Mouse (Mus musculus) heart, embryonic 14.5 days (tissue): ENCODE data around the gene 4930447C04Rik. TPM values are rescaled to one million over a fixed set of nuclear protein-coding genes. Genes with fewer than 3 reads are reported as not detected.
A peak's percentile ranks its signal among the peaks of the same experiment; 100 is the strongest.

Experiments used
- ATAC-seq: fragments of 200-750 bp; cut with Nextera tagmentation; 2 replicates; pipeline ENCODE4 v1.8.0; 2017; ENCODE audit warnings: low read depth, moderate TSS enrichment; ENCODE audit not compliant: insufficient number of reproducible peaks, insufficient read depth, low FRiP score
- H3K27ac ChIP-seq, 2 experiments: fragments of 200-500 bp in 1 of 2; fragments of 300-500 bp in 1 of 2; sonication (generic) in 1 of 2; replicated peaks in 1 of 2; 2 replicates each; pipeline ENCODE4 v1.5.1; 2012 to 2014; ENCODE audit warnings: low read depth in 2 of 2, low read length in 2 of 2, control low read depth in 1 of 2, mild to moderate bottlenecking in 1 of 2, mixed read lengths in 1 of 2; ENCODE audit not compliant: control insufficient read depth in 1 of 2, insufficient read depth in 1 of 2
- H3K27me3 ChIP-seq: fragments of 300-500 bp; sonication (generic); 2 replicates; pipeline ENCODE4 v1.6.1; 2014; ENCODE audit warnings: mild to moderate bottlenecking, low read length, control low read depth; ENCODE audit not compliant: control insufficient read depth, insufficient read depth
- H3K36me3 ChIP-seq: fragments of 300-500 bp; sonication (generic); 2 replicates; pipeline ENCODE4 v1.6.1; 2014; ENCODE audit warnings: mild to moderate bottlenecking, control low read depth, low read length, mixed read lengths; ENCODE audit not compliant: control insufficient read depth, insufficient read depth
- H3K4me1 ChIP-seq, 2 experiments: fragments of 200-500 bp in 1 of 2; fragments of 300-500 bp in 1 of 2; sonication (generic) in 1 of 2; 2 replicates each; pipeline ENCODE4 v1.6.1; 2012 to 2014; ENCODE audit warnings: low read length in 2 of 2, control low read depth in 1 of 2, mixed read lengths in 1 of 2; ENCODE audit not compliant: control insufficient read depth in 2 of 2, insufficient read depth in 2 of 2
- H3K4me2 ChIP-seq: fragments of 300-500 bp; sonication (generic); 2 replicates; pipeline ENCODE4 v1.6.1; 2014; ENCODE audit warnings: mild to moderate bottlenecking, low read length
- H3K4me3 ChIP-seq, 2 experiments: fragments of 200-500 bp in 1 of 2; fragments of 300-500 bp in 1 of 2; sonication (generic) in 1 of 2; 2 replicates each; pipeline ENCODE4 v1.5.1; 2012 to 2014; ENCODE audit warnings: low read length in 2 of 2, mild to moderate bottlenecking in 2 of 2, control low read depth in 1 of 2, low read depth in 1 of 2, moderate library complexity in 1 of 2; ENCODE audit not compliant: control insufficient read depth in 1 of 2, insufficient read depth in 1 of 2
- H3K9ac ChIP-seq: fragments of 300-500 bp; sonication (generic); 2 replicates; pipeline ENCODE4 v1.6.1; 2014; ENCODE audit warnings: mild to moderate bottlenecking, low read length
- H3K9me3 ChIP-seq: fragments of 300-500 bp; sonication (generic); 2 replicates; pipeline ENCODE4 v1.6.1; 2016; ENCODE audit warnings: low read length, control low read depth; ENCODE audit not compliant: control insufficient read depth
- WGBS: fragments of 180-500 bp; shearing (Covaris S2); extraction: QIAGEN DNeasy Blood & Tissue Kit; methylation state at CpG from one replicate; pipeline ENCODE4 v1.1.7; 2014; 5-methylcytosine and 5-hydroxymethylcytosine counted together
- polyA plus RNA-seq: library from polyadenylated mRNA; unstranded; fragments of >200 nt; fragmentation: Nextera tagmentation; extraction: Ambion mirVana; gene quantifications from 2 replicates; pipeline ENCODE4 v1.2.1, GENCODE M21; 2014

Gene 4930447C04Rik
- polyA plus RNA-seq, 1 experiment from 2014 or later, result 1.6 TPM

GRCm38 (mm10) chr12:72942171-72942570 is 1.6 kb upstream of the 4930447C04Rik start:
- Histone ChIP-seq H3K27ac (no peak overlapping the region), H3K9me3 (no peaks in the 10 kb centered on the region), H3K27me3 (peaks cover 99% of the 10 kb centered on the region), H3K9ac (no peak overlapping the region), H3K4me2 (no peak overlapping the region), H3K4me3 (no peak overlapping the region), H3K36me3 (no peaks in the 10 kb centered on the region), H3K4me1 (peaks cover 0 to 20% of the 10 kb centered on the region in 2 experiments; a peak in 2 of 4 replicates)
- WGBS, result 35% methylated on average over 6 of the region's 6 CpGs
- ATAC-seq, result no peak

GRCm38 (mm10) chr12:72941398-72942051 is 951 bp upstream of the 4930447C04Rik start:
- no peak overlapping the region for H3K4me2 ChIP-seq
- no peaks in the 10 kb centered on the region for H3K36me3 ChIP-seq
- H3K9ac ChIP-seq, result no peak overlapping the region
- H3K27me3 ChIP-seq, result peaks cover 99% of the 10 kb centered on the region
- no peak for ATAC-seq
- H3K4me3 ChIP-seq, result no peak overlapping the region
- peaks cover 0 to 20% of the 10 kb centered on the region in 2 experiments; a peak in 2 of 4 replicates for H3K4me1 ChIP-seq
- no peak overlapping the region for H3K27ac ChIP-seq
- H3K9me3 ChIP-seq, result no peaks in the 10 kb centered on the region
- 2% methylated on average over 32 of the region's 32 CpGs for WGBS

- Histone ChIP-seq H3K36me3 (no peaks in the 10 kb centered on the region), H3K9ac (no peak overlapping the region), H3K9me3 (no peaks in the 10 kb centered on the region), H3K4me2 (no peak overlapping the region), H3K4me1 (peaks cover 0 to 20% of the 10 kb centered on the region in 2 experiments; a peak in 2 of 4 replicates), H3K4me3 (no peak overlapping the region), H3K27me3 (peaks cover 98% of the 10 kb centered on the region), H3K27ac (no peak overlapping the region)
- 4% methylated on average over 11 of the region's 11 CpGs for WGBS
- no peak for ATAC-seq
These were observed 336 bp upstream of the 4930447C04Rik start for GRCm38 (mm10) chr12:72940822-72941397.

- no peak for ATAC-seq
- WGBS, result under 1% methylated on average over 28 of the region's 28 CpGs
These were observed 958 bp downstream of the 4930447C04Rik start, which contains the start of gene Six6 for GRCm38 (mm10) chr12:72939616-72940015. TSS of gene Six6 (plus strand) at chr12:72939892.

GRCm38 (mm10) chr12:72938600-72939490 is 1.7 kb downstream of the 4930447C04Rik start:
- peak overlapping the region; percentile 50 for H3K4me2 ChIP-seq
- no peak for ATAC-seq
- H3K27ac ChIP-seq, result no peak overlapping the region
- H3K27me3 ChIP-seq, result peaks cover 96% of the 10 kb centered on the region
- 5% methylated on average over 14 of the region's 14 CpGs for WGBS
- no peak overlapping the region for H3K9ac ChIP-seq
- H3K36me3 ChIP-seq, result no peaks in the 10 kb centered on the region
- no peak overlapping the region; a peak in 1 of 4 replicates for H3K4me3 ChIP-seq
- H3K9me3 ChIP-seq, result no peaks in the 10 kb centered on the region
- peaks cover 0 to 11% of the 10 kb centered on the region in 2 experiments; a peak in 1 of 4 replicates for H3K4me1 ChIP-seq

More at GRCm38 (mm10) chr12:72939616-72940015, 958 bp downstream of the 4930447C04Rik start, which contains the start of gene Six6:
- Histone ChIP-seq H3K9ac (no peak within 1 kb of the TSS), H3K27me3 (peaks cover 98% of the 10 kb centered on the region), H3K4me2 (peak within 1 kb of the TSS; percentile 50), H3K4me1 (peaks cover 0 to 11% of the 10 kb centered on the region in 2 experiments; a peak in 1 of 4 replicates), H3K4me3 (peak within 1 kb of the TSS; percentile 11 to 29; a peak in 3 of 4 replicates), H3K27ac (no peak within 1 kb of the TSS), H3K9me3 (no peaks in the 10 kb centered on the region), H3K36me3 (no peaks in the 10 kb centered on the region)

DNA sequence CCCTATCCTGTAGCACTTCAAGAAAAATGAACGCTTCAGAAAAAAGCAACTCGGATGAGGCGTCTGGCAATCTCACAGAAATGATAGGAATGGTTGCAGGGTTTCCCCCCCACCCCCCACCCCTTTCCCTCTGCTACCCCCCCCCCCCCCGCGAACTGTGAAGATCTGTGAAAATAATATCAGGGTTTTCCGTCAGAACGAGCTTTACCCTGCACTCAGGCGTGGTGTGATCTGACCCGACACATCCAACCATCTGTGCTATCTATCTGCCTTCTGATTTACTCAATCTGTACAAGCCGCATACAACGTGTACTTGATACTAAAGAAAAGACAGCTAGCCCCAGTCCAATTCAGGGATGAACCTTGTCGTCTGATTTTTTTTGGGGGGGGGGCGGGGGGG is 2.4 kb downstream of the 4930447C04Rik start:
- WGBS, result 8% methylated on average over 11 of the region's 13 CpGs
- H3K36me3 ChIP-seq, result no peaks in the 10 kb centered on the region
- no peak overlapping the region for H3K9ac ChIP-seq
- peaks cover 90% of the 10 kb centered on the region for H3K27me3 ChIP-seq
- no peak overlapping the region for H3K27ac ChIP-seq
- H3K9me3 ChIP-seq, result no peaks in the 10 kb centered on the region
- ATAC-seq, result no peak
- H3K4me1 ChIP-seq, result peaks cover 0 to 11% of the 10 kb centered on the region in 2 experiments; a peak in 1 of 4 replicates
- no peak overlapping the region for H3K4me2 ChIP-seq
- no peak overlapping the region for H3K4me3 ChIP-seq

DNA sequence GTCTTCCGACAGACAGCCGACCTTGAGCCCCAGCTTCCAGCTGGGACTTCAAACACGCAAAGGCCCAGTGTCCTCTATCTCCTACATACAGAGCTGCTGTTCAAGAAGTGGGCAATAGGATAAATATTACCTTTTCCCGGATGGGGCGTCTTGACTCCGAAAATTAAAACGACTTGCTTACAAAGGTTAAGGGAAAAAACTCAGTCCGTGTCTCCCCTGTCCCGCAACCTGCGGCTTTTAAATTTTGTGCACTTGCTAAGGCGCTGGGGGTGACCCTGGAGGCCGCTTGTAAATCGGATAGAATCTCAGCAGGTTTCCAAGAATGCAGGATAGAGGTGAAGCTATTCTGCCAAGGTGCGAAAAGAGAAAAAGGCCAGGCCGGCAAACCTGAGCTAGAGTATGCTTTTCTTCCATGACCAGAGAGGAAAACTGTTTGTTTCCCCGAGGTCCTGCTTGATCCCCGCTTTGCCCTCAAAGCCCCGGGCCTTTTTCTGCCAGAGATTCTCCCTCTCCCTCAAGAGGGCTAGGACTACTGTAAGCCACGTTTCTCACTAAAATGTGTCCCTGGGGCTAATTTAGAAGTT is 2.9 kb downstream of the 4930447C04Rik start:
- WGBS, result 4% methylated on average over 19 of the region's 19 CpGs
- Histone ChIP-seq H3K27me3 (peaks cover 84% of the 10 kb centered on the region), H3K4me3 (no peak overlapping the region), H3K4me2 (no peak overlapping the region), H3K27ac (no peak overlapping the region), H3K36me3 (no peaks in the 10 kb centered on the region), H3K4me1 (peaks cover 0 to 11% of the 10 kb centered on the region in 2 experiments; a peak in 1 of 4 replicates), H3K9me3 (no peaks in the 10 kb centered on the region), H3K9ac (no peak overlapping the region)
- ATAC-seq, result no peak
